Mouse (Mus musculus) stomach, embryonic 14.5 days (tissue): ENCODE measurements around the gene Cluap1. TPM values are rescaled to one million over a fixed set of nuclear protein-coding genes. Genes with fewer than 3 reads are reported as not detected.

Experiments used
- ATAC-seq: fragments of 200-750 bp; cut with Nextera tagmentation; 2 replicates; pipeline ENCODE4 v1.8.0; 2017; ENCODE audit warnings: low read depth, moderate TSS enrichment; ENCODE audit not compliant: insufficient number of reproducible peaks, insufficient read depth, low FRiP score
- H3K27ac ChIP-seq: fragments of 300-500 bp; sonication (generic); 2 replicates; pipeline ENCODE4 v1.5.1; 2014; ENCODE audit warnings: mild to moderate bottlenecking, low read length, moderate library complexity, mixed read lengths
- H3K27me3 ChIP-seq: fragments of 300-500 bp; sonication (generic); 2 replicates; pipeline ENCODE4 v1.6.1; 2014; ENCODE audit warnings: low read length, control low read depth, mixed read lengths; ENCODE audit not compliant: control insufficient read depth, insufficient read depth
- H3K36me3 ChIP-seq: fragments of 300-500 bp; sonication (generic); 2 replicates; pipeline ENCODE4 v1.6.1; 2014; ENCODE audit warnings: mild to moderate bottlenecking, control low read depth, low read length, moderate library complexity, mixed read lengths; ENCODE audit not compliant: control insufficient read depth, insufficient read depth
- H3K4me1 ChIP-seq: fragments of 300-500 bp; sonication (generic); 2 replicates; pipeline ENCODE4 v1.6.1; 2014; ENCODE audit warnings: low read length, control low read depth, mixed read lengths; ENCODE audit not compliant: control insufficient read depth, insufficient read depth
- H3K4me2 ChIP-seq: fragments of 300-500 bp; sonication (generic); replicated peaks from 2 replicates; pipeline ENCODE4 v1.6.1; 2014; ENCODE audit warnings: low read depth, low read length, control low read depth
- H3K4me3 ChIP-seq: fragments of 300-500 bp; sonication (generic); 2 replicates; pipeline ENCODE4 v1.5.1; 2014; ENCODE audit warnings: low read depth, low read length, control low read depth
- H3K9ac ChIP-seq: fragments of 300-500 bp; sonication (generic); replicated peaks from 2 replicates; pipeline ENCODE4 v1.6.1; 2014; ENCODE audit warnings: low read depth, mild to moderate bottlenecking, control low read depth, low read length, moderate library complexity, mixed read lengths
- H3K9me3 ChIP-seq: fragments of 300-500 bp; sonication (generic); 2 replicates; pipeline ENCODE4 v1.6.1; 2016; ENCODE audit warnings: low read depth, low read length, control low read depth; ENCODE audit not compliant: control insufficient read depth
- WGBS: fragments of 180-500 bp; shearing (Covaris S2); extraction: QIAGEN DNeasy Blood & Tissue Kit; methylation state at CpG from one replicate; pipeline ENCODE4 v1.1.7; 2014; 5-methylcytosine and 5-hydroxymethylcytosine counted together
- microRNA-seq: library from miRNA; unstranded; fragments of <30 nt; microRNA quantifications from one replicate; pipeline ENCODE4, GENCODE M21; 2016
- polyA plus RNA-seq: library from polyadenylated mRNA; unstranded; fragments of >200 nt; fragmentation: Nextera tagmentation; extraction: Ambion mirVana; gene quantifications from 2 replicates; pipeline ENCODE4 v1.2.1, GENCODE M21; 2014

Gene Cluap1
- polyA plus RNA-seq, 1 experiment from 2014 or later = 28.9 TPM

GRCm38 (mm10) chr16:3988410-3988809, 79.8 kb downstream of the Cluap1 start:
- no peaks in the 10 kb centered on the region for H3K4me1 ChIP-seq
- peaks cover 73% of the 10 kb centered on the region for H3K36me3 ChIP-seq
- no peak overlapping the region for H3K4me2 ChIP-seq
- no peak overlapping the region for H3K27ac ChIP-seq
- 91% methylated on average over 4 of the region's 4 CpGs for WGBS
- no peak overlapping the region for H3K4me3 ChIP-seq
- H3K9me3 ChIP-seq = no peaks in the 10 kb centered on the region
- H3K9ac ChIP-seq = no peak overlapping the region
- no peak for ATAC-seq
- H3K27me3 ChIP-seq = no peaks in the 10 kb centered on the region

Small RNA genes lying within 50 kb of the gene (microRNA-seq; reads per million reads assigned to microRNA genes)
- not detected for gene Gm23493

Other genes with a start within 250 kb of the Cluap1 start
- gene Mefv, start 190.7 kb upstream of the Cluap1 start, polyA plus RNA-seq = not detected in 2 replicates
- gene Zfp263, start 164.7 kb upstream of the Cluap1 start, polyA plus RNA-seq = 29.9 and 30.3 TPM in 2 replicates
- gene Olfr15, start 77.9 kb upstream of the Cluap1 start, polyA plus RNA-seq = not detected in 2 replicates
- gene Zfp174, start 61.5 kb upstream of the Cluap1 start, polyA plus RNA-seq = 1.7 TPM in 2 replicates
- 49.1 and 53.0 TPM in 2 replicates for gene Naa60, start 36.4 kb upstream of the Cluap1 start, polyA plus RNA-seq
- gene Zfp597, start 24.2 kb upstream of the Cluap1 start, polyA plus RNA-seq = 7.0 and 8.1 TPM in 2 replicates
- gene Gm20695, start 24.2 kb upstream of the Cluap1 start, polyA plus RNA-seq = 1.00 and 3.2 TPM in 2 replicates
- 6.2 and 6.6 TPM in 2 replicates for gene 1700037C18Rik, start 112 bp upstream of the Cluap1 start, polyA plus RNA-seq
- 0.83 and 1.2 TPM in 2 replicates for gene Nlrc3, start 67.8 kb downstream of the Cluap1 start, polyA plus RNA-seq
- gene Slx4, start 95.0 kb downstream of the Cluap1 start, polyA plus RNA-seq = 23.1 and 28.1 TPM in 2 replicates
- 5.5 and 12.0 TPM in 2 replicates for gene Dnase1, start 128.1 kb downstream of the Cluap1 start, polyA plus RNA-seq
- 93.4 and 94.0 TPM in 2 replicates for gene Trap1, start 169.0 kb downstream of the Cluap1 start, polyA plus RNA-seq